Mouse (Mus musculus): ENCODE measurements around the gene Slc25a5. TPM values are rescaled to one million over a fixed set of nuclear protein-coding genes. Genes with fewer than 3 reads are reported as not detected.

The Slc25a5 gene
- polyA plus RNA-seq, 1 experiment from 2014 or later = 1,290 TPM

- WGBS = 59% methylated on average over 4 of the region's 4 CpGs
- Histone ChIP-seq H3K4me2 (ENCODE audit: low read depth, low read length) (no peak overlapping the region), H3K36me3 (ENCODE audit: control insufficient read depth, insufficient read depth) (no peaks in the 10 kb centered on the region), H3K9me3 (replicated peaks; ENCODE audit: control insufficient read depth, low read length) (no peaks in the 10 kb centered on the region), H3K4me1 (ENCODE audit: control insufficient read depth, insufficient read depth, low read length) (peaks cover 5% of the 10 kb centered on the region), H3K9ac (ENCODE audit: low read length) (no peak overlapping the region), H3K27ac (ENCODE audit: low read length) (no peak overlapping the region), H3K27me3 (ENCODE audit: control insufficient read depth, insufficient read depth, low read length) (no peaks in the 10 kb centered on the region), H3K4me3 (ENCODE audit: low read length) (no peak overlapping the region)
- ATAC-seq (replicated peaks; ENCODE audit: extremely low read depth, insufficient read depth, low FRiP score) = no peak
Measured at GRCm38 (mm10) chrX:36819575-36819974, 24.1 kb downstream of the Slc25a5 start.

GRCm38 (mm10) chrX:36820201-36820600, 24.8 kb downstream of the Slc25a5 start:
- Histone ChIP-seq H3K36me3 (ENCODE audit: control insufficient read depth, insufficient read depth) (no peaks in the 10 kb centered on the region), H3K4me1 (ENCODE audit: control insufficient read depth, insufficient read depth, low read length) (peaks cover 5% of the 10 kb centered on the region), H3K27ac (ENCODE audit: low read length) (no peak overlapping the region), H3K27me3 (ENCODE audit: control insufficient read depth, insufficient read depth, low read length) (no peaks in the 10 kb centered on the region), H3K4me3 (ENCODE audit: low read length) (no peak overlapping the region), H3K4me2 (ENCODE audit: low read depth, low read length) (no peak overlapping the region), H3K9ac (ENCODE audit: low read length) (no peak overlapping the region), H3K9me3 (replicated peaks; ENCODE audit: control insufficient read depth, low read length) (no peaks in the 10 kb centered on the region)
- no peak for ATAC-seq (replicated peaks; ENCODE audit: extremely low read depth, insufficient read depth, low FRiP score)
- 18% methylated on average over 4 of the region's 4 CpGs for WGBS

GRCm38 (mm10) chrX:36823932-36824711, 28.7 kb downstream of the Slc25a5 start:
- Histone ChIP-seq H3K27me3 (ENCODE audit: control insufficient read depth, insufficient read depth, low read length) (no peaks in the 10 kb centered on the region), H3K4me3 (ENCODE audit: low read length) (no peak overlapping the region), H3K27ac (ENCODE audit: low read length) (no peak overlapping the region), H3K4me2 (ENCODE audit: low read depth, low read length) (no peak overlapping the region), H3K9ac (ENCODE audit: low read length) (no peak overlapping the region), H3K4me1 (ENCODE audit: control insufficient read depth, insufficient read depth, low read length) (no peaks in the 10 kb centered on the region), H3K9me3 (replicated peaks; ENCODE audit: control insufficient read depth, low read length) (no peaks in the 10 kb centered on the region), H3K36me3 (ENCODE audit: control insufficient read depth, insufficient read depth) (no peaks in the 10 kb centered on the region)
- WGBS = 85% methylated on average over 10 of the region's 10 CpGs
- ATAC-seq (replicated peaks; ENCODE audit: extremely low read depth, insufficient read depth, low FRiP score) = no peak

DNA sequence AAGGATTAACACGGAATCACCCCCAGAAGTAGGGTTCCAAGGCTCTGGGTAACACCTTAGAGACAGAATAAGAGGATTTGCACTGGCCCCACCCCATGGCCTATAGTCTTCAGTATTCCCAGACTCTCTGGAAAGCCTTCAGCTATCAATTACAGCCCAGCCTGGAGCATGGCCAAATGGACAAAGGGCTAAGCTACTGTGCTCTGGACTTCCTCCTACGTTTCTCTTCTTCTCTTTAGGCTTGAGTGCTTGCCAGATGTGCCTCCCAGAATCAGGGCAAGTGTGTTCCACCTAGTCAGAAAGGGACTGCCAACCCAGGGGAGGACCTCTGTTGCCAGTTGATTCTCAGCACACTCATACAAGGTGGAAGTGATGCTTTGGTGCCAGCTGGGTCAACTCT, 29.6 kb downstream of the Slc25a5 start:
- H3K27me3 ChIP-seq (ENCODE audit: control insufficient read depth, insufficient read depth, low read length) = no peaks in the 10 kb centered on the region
- H3K9ac ChIP-seq (ENCODE audit: low read length) = no peak overlapping the region
- 49% methylated on average over 2 of the region's 2 CpGs for WGBS
- no peaks in the 10 kb centered on the region; the same call in 1 of the 2 replicates for H3K4me1 ChIP-seq (ENCODE audit: control insufficient read depth, insufficient read depth, low read length)
- H3K9me3 ChIP-seq (replicated peaks; ENCODE audit: control insufficient read depth, low read length) = no peaks in the 10 kb centered on the region
- H3K36me3 ChIP-seq (ENCODE audit: control insufficient read depth, insufficient read depth) = no peaks in the 10 kb centered on the region
- ATAC-seq (replicated peaks; ENCODE audit: extremely low read depth, insufficient read depth, low FRiP score) = no peak
- no peak overlapping the region for H3K4me2 ChIP-seq (ENCODE audit: low read depth, low read length)
- no peak overlapping the region for H3K27ac ChIP-seq (ENCODE audit: low read length)
- no peak overlapping the region for H3K4me3 ChIP-seq (ENCODE audit: low read length)

DNA sequence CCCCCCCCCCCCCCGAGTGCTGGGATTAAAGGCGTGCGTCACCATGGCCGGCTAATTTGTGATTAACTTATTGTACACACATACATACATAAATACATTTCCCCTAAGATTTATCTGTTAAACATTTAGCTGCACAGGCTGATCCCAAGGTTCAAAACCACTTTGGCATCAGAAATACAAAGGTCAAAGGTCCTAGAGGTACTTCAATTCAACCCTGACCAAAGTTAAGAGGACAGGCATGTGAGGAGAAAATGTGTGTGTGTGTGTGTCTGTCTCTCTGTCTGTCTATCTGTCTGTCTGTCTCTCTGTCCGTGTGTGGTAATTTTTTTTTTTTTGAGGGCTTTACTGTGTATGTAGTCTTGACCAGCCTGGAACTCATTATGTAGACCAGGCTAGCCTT, 31.4 kb downstream of the Slc25a5 start:
- peaks cover 6% of the 10 kb centered on the region for H3K4me1 ChIP-seq (ENCODE audit: control insufficient read depth, insufficient read depth, low read length)
- no peak for ATAC-seq (replicated peaks; ENCODE audit: extremely low read depth, insufficient read depth, low FRiP score)
- no peak overlapping the region for H3K27ac ChIP-seq (ENCODE audit: low read length)
- no peaks in the 10 kb centered on the region for H3K9me3 ChIP-seq (replicated peaks; ENCODE audit: control insufficient read depth, low read length)
- H3K4me2 ChIP-seq (ENCODE audit: low read depth, low read length) = no peak overlapping the region
- H3K27me3 ChIP-seq (ENCODE audit: control insufficient read depth, insufficient read depth, low read length) = no peaks in the 10 kb centered on the region
- no peak overlapping the region for H3K4me3 ChIP-seq (ENCODE audit: low read length)
- WGBS = 81% methylated on average over 5 of the region's 5 CpGs
- no peak overlapping the region for H3K9ac ChIP-seq (ENCODE audit: low read length)
- H3K36me3 ChIP-seq (ENCODE audit: control insufficient read depth, insufficient read depth) = no peaks in the 10 kb centered on the region

DNA sequence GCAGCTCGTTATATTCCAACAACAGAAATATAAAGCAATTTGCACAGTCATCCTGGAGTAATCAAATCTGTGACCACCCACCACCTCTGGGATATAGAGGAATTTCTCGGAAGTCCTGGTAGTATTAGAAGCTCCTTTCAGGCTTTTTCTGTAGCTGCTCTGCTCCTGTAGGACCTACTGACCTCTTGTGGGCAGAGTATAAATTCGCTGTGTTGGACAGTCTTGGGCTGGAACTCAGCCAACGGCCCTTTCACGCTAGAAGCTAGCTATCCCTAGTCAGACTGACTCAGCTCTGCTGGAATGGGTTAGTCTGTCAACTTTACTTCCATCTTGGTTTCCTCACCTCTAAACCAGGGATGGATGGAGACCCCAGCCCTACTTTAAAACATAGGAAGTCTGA, 34.8 kb downstream of the Slc25a5 start:
- Histone ChIP-seq H3K36me3 (ENCODE audit: control insufficient read depth, insufficient read depth) (no peaks in the 10 kb centered on the region), H3K9ac (ENCODE audit: low read length) (no peak overlapping the region), H3K4me2 (ENCODE audit: low read depth, low read length) (no peak overlapping the region), H3K9me3 (replicated peaks; ENCODE audit: control insufficient read depth, low read length) (no peaks in the 10 kb centered on the region), H3K4me3 (ENCODE audit: low read length) (no peak overlapping the region), H3K27me3 (ENCODE audit: control insufficient read depth, insufficient read depth, low read length) (no peaks in the 10 kb centered on the region), H3K4me1 (ENCODE audit: control insufficient read depth, insufficient read depth, low read length) (peaks cover 9% of the 10 kb centered on the region), H3K27ac (ENCODE audit: low read length) (no peak overlapping the region)
- WGBS = 20% methylated on average over 5 of the region's 5 CpGs
- peak; percentile 45; the same call in 1 of the 2 replicates for ATAC-seq (replicated peaks; ENCODE audit: extremely low read depth, insufficient read depth, low FRiP score)

- no peaks in the 10 kb centered on the region for H3K9me3 ChIP-seq (replicated peaks; ENCODE audit: control insufficient read depth, low read length)
- no peak overlapping the region for H3K27ac ChIP-seq (ENCODE audit: low read length)
- H3K36me3 ChIP-seq (ENCODE audit: control insufficient read depth, insufficient read depth) = no peaks in the 10 kb centered on the region
- WGBS = 31% methylated on average over 4 of the region's 4 CpGs
- peak; percentile 51 for ATAC-seq (replicated peaks; ENCODE audit: extremely low read depth, insufficient read depth, low FRiP score)
- no peak overlapping the region for H3K9ac ChIP-seq (ENCODE audit: low read length)
- peaks cover 9% of the 10 kb centered on the region for H3K4me1 ChIP-seq (ENCODE audit: control insufficient read depth, insufficient read depth, low read length)
- no peaks in the 10 kb centered on the region for H3K27me3 ChIP-seq (ENCODE audit: control insufficient read depth, insufficient read depth, low read length)
- no peak overlapping the region for H3K4me3 ChIP-seq (ENCODE audit: low read length)
- H3K4me2 ChIP-seq (ENCODE audit: low read depth, low read length) = no peak overlapping the region
Measured at GRCm38 (mm10) chrX:36831632-36832031, 36.2 kb downstream of the Slc25a5 start.

GRCm38 (mm10) chrX:36833397-36834084, 38.1 kb downstream of the Slc25a5 start:
- 26% methylated on average over 19 of the region's 19 CpGs for WGBS
- Histone ChIP-seq H3K4me3 (ENCODE audit: low read length) (peak overlapping the region; percentile 19; the same call in 1 of the 2 replicates), H3K4me2 (ENCODE audit: low read depth, low read length) (peak overlapping the region; percentile 51), H3K27me3 (ENCODE audit: control insufficient read depth, insufficient read depth, low read length) (no peaks in the 10 kb centered on the region), H3K4me1 (ENCODE audit: control insufficient read depth, insufficient read depth, low read length) (peaks cover 9% of the 10 kb centered on the region), H3K36me3 (ENCODE audit: control insufficient read depth, insufficient read depth) (no peaks in the 10 kb centered on the region), H3K9ac (ENCODE audit: low read length) (0 out of 2 replicates have a peak overlapping the region, but pooled peaks have one; percentile 11), H3K27ac (ENCODE audit: low read length) (no peak overlapping the region), H3K9me3 (replicated peaks; ENCODE audit: control insufficient read depth, low read length) (no peaks in the 10 kb centered on the region)
- no peak for ATAC-seq (replicated peaks; ENCODE audit: extremely low read depth, insufficient read depth, low FRiP score)

GRCm38 (mm10) chrX:36837069-36837676, 41.7 kb downstream of the Slc25a5 start:
- 53% methylated on average over 6 of the region's 6 CpGs for WGBS
- Histone ChIP-seq H3K9me3 (replicated peaks; ENCODE audit: control insufficient read depth, low read length) (no peaks in the 10 kb centered on the region), H3K4me1 (ENCODE audit: control insufficient read depth, insufficient read depth, low read length) (peaks cover under 1% of the 10 kb centered on the region), H3K27me3 (ENCODE audit: control insufficient read depth, insufficient read depth, low read length) (no peaks in the 10 kb centered on the region), H3K36me3 (ENCODE audit: control insufficient read depth, insufficient read depth) (no peaks in the 10 kb centered on the region), H3K4me3 (ENCODE audit: low read length) (no peak overlapping the region), H3K27ac (ENCODE audit: low read length) (no peak overlapping the region), H3K9ac (ENCODE audit: low read length) (no peak overlapping the region), H3K4me2 (ENCODE audit: low read depth, low read length) (no peak overlapping the region)
- no peak for ATAC-seq (replicated peaks; ENCODE audit: extremely low read depth, insufficient read depth, low FRiP score)

Data from heart, embryonic 16.5 days (tissue).